Mouse (Mus musculus): ENCODE results near the gene Podn.

The Podn gene

DNA sequence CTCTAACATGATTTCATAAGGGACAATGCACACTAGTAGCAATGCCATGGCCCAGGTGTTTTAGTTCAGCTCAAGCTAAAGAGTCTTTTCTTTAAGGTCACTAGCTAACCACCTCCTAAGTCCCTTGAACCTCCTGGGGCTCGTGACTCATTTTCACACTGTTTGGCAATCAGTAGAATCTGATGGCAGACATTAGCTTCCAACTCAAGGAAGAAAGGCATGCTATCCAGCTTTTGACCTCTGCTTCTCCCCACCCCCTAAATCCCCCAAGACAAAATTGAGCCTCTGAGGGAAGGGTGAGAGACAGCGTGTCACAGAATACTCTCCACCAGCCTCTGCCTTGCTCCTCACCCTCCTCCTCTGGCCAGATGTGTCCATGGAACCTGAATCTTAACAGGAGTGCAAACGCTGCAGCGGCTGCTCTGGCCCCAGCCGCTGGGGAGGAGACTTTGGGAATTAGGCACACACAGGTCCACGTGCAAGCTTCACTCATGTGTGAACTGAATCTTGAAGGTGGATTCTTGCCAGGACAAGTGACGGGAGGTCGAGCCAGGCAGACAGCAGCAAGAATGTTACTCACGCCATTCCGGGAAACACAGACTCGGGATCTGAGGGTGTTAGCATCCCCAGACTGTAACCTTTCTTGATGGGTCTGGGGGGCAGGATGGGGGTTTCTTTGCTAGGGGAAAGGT is 97.5 kb downstream of the Podn start:
- DNase-seq = peak; percentile 80 to 90

DNA sequence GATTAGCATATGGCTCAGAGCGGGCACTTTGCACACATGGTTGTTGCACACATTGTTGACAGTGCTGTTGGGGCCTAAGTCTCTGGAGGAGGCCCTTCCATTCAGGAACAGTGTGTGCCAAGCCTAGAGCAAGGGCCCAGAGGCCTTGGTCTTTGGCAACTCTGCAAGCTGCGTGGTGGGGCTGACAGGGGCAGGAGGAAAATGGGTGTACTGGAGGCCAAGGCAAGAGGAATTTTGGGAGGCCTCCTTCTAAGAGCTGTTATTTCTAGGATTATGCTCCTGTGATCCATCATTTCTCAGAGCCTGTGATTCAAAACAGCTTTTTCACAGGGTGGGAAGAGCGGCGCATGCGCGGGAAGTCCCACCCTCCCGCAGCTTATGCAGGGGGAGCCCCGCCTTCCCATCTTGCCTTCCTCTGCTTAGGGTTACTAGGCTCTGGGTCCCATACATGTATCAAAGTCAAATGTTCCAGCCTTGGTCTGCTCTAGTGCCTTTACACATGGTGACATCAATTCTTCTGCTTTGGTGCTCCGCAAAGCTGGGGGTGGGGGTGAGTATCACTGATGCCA is 99.7 kb downstream of the Podn start:
- no peak for DNase-seq

DNA sequence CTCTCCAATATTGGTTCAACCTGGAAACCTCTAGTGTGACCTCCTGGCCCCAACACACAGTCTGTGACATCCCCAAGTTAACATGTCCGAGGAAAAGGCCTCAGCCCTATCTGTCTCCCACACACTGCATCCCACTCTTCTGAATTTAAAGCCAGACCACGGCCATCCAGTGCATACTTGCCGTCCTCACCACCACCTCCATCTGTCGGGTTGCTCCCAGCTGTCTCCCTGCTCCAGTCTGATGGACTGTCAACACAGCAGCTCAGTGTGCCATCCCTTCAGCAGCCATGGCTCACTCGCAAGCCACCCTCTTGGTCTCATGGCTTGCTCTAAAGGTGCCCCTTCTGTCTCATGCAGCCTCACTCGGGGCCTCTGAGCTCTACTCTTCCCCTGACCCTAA is 100.5 kb downstream of the Podn start:
- DNase-seq = no peak

DNA sequence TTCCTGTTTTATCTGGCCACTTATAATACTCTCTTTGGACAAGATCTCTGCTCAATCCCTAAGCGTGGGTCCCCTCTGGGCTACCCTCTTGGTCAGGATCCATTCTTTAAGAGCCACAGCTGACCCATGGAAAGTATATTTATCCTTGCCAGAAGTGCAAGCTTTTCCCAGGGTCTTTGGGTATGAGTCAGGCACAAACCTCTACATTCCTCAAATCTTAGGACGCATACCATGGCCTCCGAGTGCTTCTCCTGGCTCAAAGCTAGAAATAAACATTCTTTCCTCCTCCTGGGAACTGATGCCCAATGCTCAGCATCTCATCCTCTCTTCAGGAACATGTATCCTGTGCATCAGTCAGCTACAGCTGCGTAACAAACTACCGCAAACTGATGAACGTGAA is 101.2 kb downstream of the Podn start:
- DNase-seq = no peak

DNA sequence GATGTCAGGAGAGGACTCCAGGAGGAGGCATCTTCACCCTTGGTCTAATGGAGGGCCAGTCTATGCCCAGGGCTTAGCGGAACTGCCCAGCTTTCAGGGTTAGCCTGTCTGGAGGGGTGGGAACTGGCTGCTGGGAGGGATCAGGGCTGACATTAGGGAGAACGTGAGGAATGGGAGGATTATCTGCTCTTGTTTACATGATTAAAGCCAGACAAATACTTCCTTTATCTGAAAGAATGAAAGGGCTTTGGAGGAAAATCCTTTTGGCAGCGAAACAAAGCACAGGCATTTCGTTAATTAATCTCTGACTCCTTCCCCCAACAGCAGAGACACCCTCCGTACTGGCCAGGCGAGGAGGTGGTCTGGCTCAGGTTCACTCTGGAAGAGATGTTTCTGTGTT is 104.4 kb downstream of the Podn start:
- no peak for DNase-seq

DNA sequence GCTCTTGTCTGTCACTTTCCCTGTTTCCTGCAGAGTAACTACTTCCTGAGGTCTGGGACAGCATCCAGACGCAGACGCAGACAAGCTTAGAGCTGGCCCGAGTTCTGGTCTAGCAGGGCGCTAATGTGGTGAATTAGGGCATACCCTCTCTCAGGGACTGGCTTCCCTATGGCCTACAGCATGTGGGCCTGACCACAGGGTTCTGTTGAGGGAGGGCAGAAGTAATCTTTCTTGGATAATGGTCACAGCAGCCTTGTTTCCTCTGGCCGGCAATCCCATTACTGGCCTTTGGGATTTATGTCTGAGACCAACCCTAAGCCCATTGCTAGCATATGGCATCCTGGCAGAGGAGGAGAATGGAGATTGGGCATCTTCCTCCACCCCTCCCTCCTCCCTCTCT is 105.4 kb downstream of the Podn start:
- DNase-seq = peak in 1 of 2 experiments; percentile 41

DNA sequence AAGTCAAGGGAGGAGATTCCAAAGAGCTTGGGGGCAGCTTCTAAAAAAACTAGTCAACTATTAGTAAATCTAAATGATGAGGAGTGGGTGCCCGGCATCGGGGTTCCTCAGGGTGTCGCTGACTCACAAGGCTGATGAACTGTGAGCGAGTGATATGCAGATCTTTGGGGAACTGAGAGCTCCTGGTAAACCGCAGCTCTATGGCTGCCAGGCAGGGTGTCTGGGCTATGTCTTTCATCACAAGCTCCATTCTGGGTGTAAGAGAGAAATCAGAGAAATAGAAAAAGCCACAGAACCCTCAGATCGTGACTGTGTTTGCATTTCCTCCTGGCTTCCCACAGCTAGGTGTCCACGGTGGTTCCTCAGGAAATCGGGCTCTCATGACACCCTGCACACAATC is 107.3 kb downstream of the Podn start:
- no peak for DNase-seq

DNA sequence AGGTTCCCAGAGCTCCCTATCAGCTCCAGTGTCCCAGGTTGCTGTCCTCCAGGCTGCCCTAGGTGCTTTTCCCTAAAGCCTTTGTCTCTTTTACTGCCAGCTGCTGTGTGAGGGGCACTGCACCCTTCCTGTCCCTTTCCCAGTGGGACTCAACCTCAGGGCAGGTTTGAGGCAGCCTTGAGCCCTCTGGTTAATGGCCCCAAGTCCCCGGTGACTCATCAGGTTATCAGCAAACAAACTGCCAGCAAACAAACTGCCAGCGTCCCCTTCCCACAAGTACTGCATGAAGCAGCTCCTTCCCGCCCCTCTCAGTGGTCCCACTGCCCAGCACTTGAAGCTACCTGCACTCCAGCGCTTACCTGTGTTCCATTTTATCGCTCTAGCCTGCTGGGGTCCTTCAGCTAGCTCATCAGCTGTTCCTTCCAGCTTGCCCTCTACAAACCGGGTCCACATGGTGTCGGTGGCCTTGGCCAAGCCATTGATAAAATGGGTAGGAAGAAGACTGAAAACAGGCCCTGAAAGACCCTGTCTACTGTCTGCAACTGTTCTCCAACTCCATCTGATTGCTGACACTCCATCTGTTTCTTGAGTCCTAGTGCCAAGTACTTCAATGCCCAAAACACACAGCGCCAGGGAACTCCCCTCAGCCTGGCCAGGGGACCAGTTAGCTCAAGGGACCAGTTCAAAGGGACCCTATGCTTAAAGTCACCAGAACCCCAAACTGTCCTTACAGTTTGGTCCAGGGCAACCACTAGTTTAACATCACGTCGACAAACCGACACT is 109.7 kb downstream of the Podn start:
- no peak for DNase-seq

DNA sequence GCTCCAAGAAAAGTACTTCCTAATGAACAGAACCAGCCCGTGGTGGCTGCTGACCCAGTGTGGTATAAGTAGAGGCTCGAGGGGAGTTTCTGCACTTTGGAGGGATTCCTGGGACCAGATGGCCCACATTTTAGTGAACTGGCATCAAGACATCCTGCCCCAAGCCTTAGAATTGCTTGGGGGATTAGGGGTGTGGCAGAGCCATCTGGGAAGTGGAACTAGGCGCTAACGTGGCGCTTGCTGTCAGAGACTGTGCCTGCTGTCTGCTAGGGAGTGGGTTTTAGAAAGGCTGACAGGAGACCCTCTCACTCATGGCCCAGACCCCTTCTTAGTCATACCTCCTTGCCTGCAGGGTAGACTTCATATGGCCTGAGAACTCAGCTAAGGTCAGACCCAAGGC is 110.4 kb downstream of the Podn start:
- DNase-seq = no peak

DNA sequence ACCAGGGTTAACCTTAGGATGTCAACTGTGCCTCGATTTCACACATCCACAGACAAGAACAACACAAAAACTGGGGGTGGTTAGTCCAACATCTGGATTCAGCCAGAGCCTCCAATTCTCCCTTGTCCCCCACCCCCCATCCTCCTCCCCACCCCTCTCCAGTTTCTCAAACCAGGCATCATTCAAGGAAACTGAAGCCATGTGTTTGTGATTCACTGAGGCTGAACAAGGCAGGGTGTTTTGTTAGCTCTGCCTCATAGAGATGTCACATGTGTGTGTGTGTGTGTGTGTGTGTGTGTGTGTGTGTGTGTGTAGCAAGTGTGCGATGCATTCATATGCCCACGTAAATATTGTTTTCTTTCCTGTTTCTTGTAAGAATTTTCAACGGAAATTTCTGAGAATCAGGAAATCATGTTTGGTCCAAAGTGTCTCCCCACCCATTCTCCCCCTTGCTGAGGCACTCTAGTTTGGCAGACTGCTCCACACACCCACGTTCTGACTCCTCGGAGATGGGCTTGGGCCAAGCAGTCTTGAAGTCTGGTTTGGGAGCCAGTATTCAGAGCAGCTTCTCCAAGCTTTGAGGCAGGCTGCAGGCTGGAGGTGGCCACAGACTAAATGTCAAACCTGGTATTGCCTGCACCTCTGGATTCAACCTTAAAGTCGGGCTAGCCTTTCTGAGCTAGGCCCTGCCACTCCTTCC is 111.8 kb downstream of the Podn start:
- peak; percentile 67 to 77 for DNase-seq

DNA sequence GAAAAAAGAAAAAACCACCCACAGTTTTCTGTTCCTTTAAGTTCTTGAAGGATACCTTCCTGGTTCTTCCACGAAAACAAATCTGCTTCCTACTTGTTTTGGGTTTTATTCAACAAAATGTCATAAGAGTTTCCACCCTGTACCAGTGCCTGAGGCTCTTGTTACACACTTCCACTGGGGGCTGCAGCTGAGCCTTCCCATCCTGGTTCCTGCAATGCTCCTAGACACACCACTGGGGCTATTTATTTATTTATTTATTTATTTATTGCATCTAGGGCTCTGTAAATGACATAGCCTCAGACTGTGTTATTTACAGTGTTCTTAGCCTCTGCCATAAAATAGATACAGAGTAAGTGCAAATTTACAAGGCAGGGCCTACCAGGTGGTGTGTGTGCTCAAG is 112.5 kb downstream of the Podn start:
- peak in 1 of 2 experiments; percentile 41 for DNase-seq

DNA sequence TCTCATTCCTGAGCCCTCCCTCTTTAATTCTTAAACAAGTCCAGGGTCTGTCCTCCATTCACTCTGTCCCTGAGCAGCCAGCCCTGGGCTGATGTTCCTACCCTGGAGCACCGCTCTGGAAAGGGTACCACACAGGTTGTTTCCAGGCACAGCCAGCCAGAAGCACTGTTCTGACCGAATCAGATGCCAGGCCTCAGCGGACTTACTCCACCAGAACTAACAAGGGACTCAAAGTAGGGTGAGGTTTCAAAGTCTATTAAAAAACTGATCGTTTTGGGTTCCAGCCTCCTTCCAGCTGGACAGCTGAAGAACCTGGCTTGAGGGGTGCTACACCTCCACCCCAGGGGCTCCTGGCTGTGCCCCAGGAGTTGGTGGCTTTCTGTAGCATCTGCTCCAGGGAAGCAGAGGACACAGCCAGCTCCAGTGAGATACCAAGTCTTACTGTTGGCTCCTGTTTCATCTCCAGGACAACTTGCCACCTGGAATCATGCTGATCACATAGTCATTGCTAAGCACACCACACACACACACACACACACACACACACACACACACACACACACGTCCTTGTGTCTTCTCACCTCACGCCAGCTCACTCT is 116.1 kb downstream of the Podn start:
- no peak for DNase-seq

DNA sequence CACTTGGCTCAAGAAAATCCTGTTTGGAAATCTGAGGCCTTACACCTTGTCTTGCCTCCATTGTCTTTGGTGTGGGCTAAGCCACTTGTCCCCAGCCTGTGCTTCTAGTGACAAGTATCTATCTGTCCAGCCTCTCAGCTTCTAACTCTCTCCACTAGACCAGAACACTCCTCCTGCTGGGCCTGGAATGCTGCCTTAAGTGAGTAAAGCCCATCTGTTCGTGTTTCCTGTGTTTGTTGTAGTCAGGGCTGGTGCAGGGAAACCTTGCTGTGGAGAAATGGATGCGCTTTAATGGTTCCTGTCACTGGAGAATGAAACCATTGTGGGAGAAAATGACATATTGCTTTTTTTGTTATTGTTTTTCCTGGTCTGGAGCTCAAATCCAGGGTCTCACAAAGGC is 116.7 kb downstream of the Podn start:
- peak; percentile 51 to 54 for DNase-seq

DNA sequence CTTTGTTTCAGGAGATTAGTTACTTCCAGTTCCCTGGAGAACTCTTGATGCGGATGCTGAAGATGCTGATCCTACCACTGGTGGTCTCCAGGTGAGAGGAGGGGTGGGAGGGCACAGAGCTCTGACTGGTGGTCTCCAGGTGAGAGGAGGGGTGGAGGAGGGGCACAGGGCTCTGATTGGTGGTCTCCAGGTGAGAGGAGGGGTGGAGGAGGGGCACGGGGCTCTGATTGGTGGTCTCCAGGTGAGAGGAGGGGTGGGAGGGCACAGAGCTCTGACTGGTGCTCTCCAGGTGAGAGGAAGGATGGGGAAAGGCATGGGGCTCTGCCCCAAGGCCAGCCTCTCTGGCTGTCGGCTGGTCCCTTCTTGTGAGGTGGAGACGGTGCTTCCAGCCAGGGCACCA is 118.7 kb downstream of the Podn start:
- DNase-seq = no peak

DNA sequence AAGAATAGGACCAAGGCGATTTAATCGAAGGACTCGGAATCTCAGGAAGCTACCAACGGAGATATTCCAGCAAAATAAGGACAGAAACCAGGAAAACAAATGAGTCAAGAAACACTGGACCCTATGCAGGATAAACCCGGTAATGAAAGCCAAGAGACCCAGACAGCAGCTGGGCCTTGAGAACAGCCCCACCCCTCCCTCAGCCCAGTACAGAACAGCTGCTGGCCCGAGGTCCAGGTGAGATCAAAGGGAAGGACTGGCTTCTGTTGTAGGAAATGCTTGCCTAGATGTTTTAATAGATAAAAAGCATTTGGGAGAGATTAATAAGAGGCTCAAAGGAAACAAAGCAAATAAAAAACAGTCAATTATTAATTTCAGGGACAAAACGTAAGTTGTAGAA is 121.2 kb downstream of the Podn start:
- no peak for DNase-seq

DNA sequence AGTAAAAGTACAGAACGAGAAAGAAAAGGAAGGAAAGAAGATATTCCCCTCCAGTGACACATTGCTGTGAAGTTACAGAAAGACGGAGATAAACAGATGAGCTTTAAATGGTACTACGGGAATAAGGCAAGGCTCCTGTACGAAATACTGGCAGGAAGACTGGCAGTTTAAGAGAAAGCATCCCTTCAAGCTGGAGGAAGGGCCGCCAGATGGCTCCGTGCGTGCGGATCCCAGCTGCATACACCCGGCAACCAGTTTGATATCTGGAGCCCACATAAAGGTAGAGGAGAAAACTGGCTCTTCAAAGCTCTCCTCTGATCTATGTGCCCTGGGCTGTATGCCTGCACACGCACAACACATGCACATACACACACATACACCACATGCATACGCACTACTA is 121.7 kb downstream of the Podn start:
- DNase-seq = no peak

DNA sequence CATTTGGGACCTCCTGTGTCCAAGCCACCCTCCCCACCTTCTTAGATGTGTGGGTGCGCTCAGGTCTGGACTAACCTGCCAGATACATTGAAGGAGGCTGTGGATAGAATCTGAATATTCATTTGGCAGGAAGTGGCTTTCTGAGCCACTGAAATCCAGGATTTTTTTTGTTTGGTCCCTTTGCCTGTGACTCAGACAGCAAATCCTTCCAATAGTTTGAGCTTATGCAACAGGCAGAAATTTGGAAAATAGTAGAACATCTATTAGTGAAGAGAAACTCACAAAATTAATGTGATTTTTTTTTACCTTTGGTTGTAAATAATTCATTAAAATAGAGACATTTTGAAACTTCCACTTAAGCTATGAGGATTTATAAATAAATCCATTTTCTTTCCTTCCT is 125.1 kb downstream of the Podn start:
- no peak for DNase-seq

DNA sequence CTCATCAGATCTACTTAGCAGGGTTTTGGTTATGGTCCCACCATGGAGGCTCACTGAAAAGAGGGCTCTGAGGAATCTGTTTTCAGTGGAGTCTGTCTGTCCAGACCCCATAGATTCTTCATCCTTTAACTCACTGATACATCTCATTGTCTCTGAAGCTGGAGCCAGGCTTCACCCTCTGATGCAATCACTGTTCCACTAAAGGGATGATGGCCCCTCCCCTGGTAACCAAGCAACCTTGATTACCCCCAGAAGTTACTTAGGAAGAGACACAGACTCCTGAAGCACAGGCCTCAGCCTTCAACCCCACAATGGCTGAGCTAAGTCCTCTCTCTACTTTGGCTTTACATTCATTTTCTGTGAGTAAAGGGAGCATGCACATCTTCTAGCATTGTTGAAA is 126.5 kb downstream of the Podn start:
- DNase-seq = no peak

DNA sequence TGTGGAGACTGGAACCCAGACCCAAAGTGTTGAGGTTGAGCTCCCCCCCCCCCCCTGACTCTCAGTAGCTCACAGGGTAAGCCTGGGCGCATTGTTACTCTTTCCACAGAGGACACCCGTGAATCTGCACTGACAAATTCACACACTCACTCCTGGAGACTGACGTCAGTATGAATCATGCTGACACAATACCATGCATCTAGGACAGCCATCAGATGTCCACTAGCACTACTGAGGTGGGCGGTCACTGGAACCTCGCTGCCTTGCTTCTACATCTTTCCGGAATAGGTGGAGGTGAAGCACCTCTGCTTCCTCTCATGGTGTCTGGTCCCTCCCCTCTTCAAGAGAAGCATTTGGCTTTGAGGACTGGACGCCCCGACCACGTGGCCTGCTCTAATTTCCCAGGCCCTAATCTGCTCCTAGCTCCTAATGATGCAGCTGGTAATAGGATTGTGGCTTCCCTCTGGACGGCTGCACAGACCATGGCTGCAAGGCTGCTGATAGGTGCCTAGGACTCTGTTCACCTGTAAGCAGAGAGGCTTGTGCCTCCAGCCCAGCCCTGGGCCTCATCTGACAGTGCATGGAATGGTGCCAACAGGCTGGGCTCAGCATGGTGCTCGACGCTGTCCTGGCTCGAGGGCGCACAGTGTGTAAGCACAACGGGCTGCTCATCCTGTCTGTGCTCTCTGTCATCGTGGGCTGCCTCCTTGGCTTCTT is 128.1 kb downstream of the Podn start, which contains the start of gene Slc1a7:
TSS of gene Slc1a7 (plus strand) at position 367 of the 717 bp plus-strand sequence.
- no peak for DNase-seq

DNA sequence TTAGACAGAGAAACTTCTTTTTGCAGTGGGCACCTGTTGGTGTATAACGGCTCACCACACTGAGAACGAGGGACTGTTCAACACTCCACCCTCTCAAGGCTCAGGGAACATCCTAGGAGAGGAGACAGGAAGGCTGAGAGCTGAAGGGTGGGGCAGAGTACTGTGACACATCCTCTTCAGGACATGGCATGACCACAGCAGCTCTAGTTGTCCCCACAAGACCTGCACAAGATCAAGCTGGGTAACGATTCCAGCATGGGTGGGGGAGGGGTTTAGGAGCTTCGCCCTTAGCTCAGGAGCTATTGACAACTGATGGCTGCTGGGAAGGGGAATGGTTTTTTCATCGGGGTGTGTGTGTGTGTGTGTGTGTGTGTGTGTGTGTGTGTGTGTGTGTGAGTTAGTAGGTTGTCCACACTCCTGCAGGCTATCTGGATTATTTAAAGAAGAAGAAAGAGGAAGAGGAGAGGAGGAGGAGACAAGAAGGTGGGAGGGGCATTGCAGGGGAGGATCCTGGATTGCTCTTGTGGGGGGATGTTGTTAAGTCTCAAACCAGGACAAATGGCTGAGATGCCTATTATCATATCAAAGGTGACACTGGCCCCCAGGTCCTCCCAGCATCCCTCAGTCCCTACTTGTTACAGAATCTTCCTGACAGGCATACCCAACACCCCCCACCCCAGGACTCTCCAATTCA is 129.7 kb downstream of the Podn start:
- DNase-seq = peak; percentile 14 to 19

All from kidney, postnatal 36 days (tissue).